Mouse (Mus musculus): ENCODE results near the gene Slc39a11. TPM values are rescaled to one million over a fixed set of nuclear protein-coding genes. Genes with fewer than 3 reads are reported as not detected.

Gene Slc39a11
- total RNA-seq, 2 experiments from 2014 or later, result 17.3 to 18.5 TPM

Other genes starting within 250 kb of the Slc39a11 start
- 1 to 10 TPM; 1.9 to 3.0 TPM for gene Sstr2, start 30.7 kb downstream of the Slc39a11 start, total RNA-seq (2021)
- gene Cog1, start 910 bp downstream of the Slc39a11 start, total RNA-seq (2021), result 10 to 100 TPM; 25.5 to 26.0 TPM
- gene Fam104a, start 34.1 kb upstream of the Slc39a11 start, total RNA-seq (2021), result 10 to 100 TPM; 25.9 to 27.0 TPM
- gene D11Wsu47e, start 34.3 kb upstream of the Slc39a11 start, total RNA-seq (2021), result 10 to 100 TPM; 11.2 to 15.1 TPM
- gene Cpsf4l, start 59.9 kb upstream of the Slc39a11 start, total RNA-seq (2021), result 1 to 10 TPM in 1 of 2 experiments, under 1 TPM in 1; 0.79 to 2.2 TPM
- 10 to 100 TPM; 60.1 to 72.8 TPM for gene Cdc42ep4, start 101.8 kb upstream of the Slc39a11 start, total RNA-seq (2021)